Mouse (Mus musculus) liver, embryonic 13.5 days (tissue): ENCODE measurements at regions not wholly inside any gene's neighbourhood (a gene's known extent, or its start where the extent isn't known, plus 50 kb on each side); places are given as distances from the start of the nearest gene placed in this dataset.

ENCODE experiments used
- ATAC-seq: fragments of 200-750 bp; cut with Nextera tagmentation; 2 replicates; pipeline ENCODE4 v1.8.0; 2017; ENCODE audit warnings: low read depth, mild to moderate bottlenecking, moderate number of reproducible peaks, moderate library complexity
- DNase-seq: peaks from one replicate; pipeline ENCODE4 v3.0.0; 2022
- H3K27ac ChIP-seq: fragments of 300-500 bp; sonication (generic); 2 replicates; pipeline ENCODE4 v1.5.1; 2015; ENCODE audit warnings: moderate library complexity, mild to moderate bottlenecking, inconsistent platforms
- H3K27me3 ChIP-seq: fragments of 300-500 bp; sonication (generic); 2 replicates; pipeline ENCODE4 v1.6.1; 2015; ENCODE audit warnings: mild to moderate bottlenecking, inconsistent platforms
- H3K36me3 ChIP-seq: fragments of 300-500 bp; sonication (generic); 2 replicates; pipeline ENCODE4 v1.6.1; 2015; ENCODE audit warnings: mild to moderate bottlenecking, inconsistent platforms
- H3K4me1 ChIP-seq: fragments of 300-500 bp; sonication (generic); replicated peaks from 2 replicates; pipeline ENCODE4 v1.6.1; 2015; ENCODE audit warnings: inconsistent platforms
- H3K4me2 ChIP-seq: fragments of 300-500 bp; sonication (generic); 2 replicates; pipeline ENCODE4 v1.6.1; 2015; ENCODE audit warnings: inconsistent platforms, mild to moderate bottlenecking, moderate library complexity
- H3K4me3 ChIP-seq: fragments of 300-500 bp; sonication (generic); replicated peaks from 2 replicates; pipeline ENCODE4 v1.5.1; 2015; ENCODE audit warnings: mild to moderate bottlenecking, inconsistent platforms
- H3K9ac ChIP-seq: fragments of 300-500 bp; sonication (generic); 2 replicates; pipeline ENCODE4 v1.6.1; 2015; ENCODE audit warnings: mild to moderate bottlenecking, inconsistent platforms
- H3K9me3 ChIP-seq: fragments of 300-500 bp; sonication (generic); replicated peaks from 2 replicates; pipeline ENCODE4 v1.6.1; 2016; ENCODE audit warnings: inconsistent platforms
- WGBS: fragments of 180-500 bp; shearing (Covaris S2); methylation state at CpG from one replicate; pipeline ENCODE4 v1.1.7; 2015; ENCODE audit not compliant: insufficient replicate concordance; 5-methylcytosine and 5-hydroxymethylcytosine counted together

- Histone ChIP-seq H3K9me3 (no peaks in the 10 kb centered on the region), H3K4me1 (no peaks in the 10 kb centered on the region), H3K27me3 (no peaks in the 10 kb centered on the region), H3K27ac (no peak overlapping the region), H3K4me3 (no peak overlapping the region), H3K4me2 (no peak overlapping the region), H3K36me3 (no peaks in the 10 kb centered on the region), H3K9ac (no peak overlapping the region)
- no peak for ATAC-seq
- WGBS, result 74% methylated on average over 3 of the region's 3 CpGs
- no peak for DNase-seq
Observed at GRCm38 (mm10) chr8:89630540-89630939, 586.6 kb upstream of the Sall1 start.

GRCm38 (mm10) chr8:89618089-89618488 is 574.1 kb upstream of the Sall1 start:
- DNase-seq, result peak; percentile 34
- H3K27me3 ChIP-seq, result no peaks in the 10 kb centered on the region
- H3K36me3 ChIP-seq, result no peaks in the 10 kb centered on the region
- no peak overlapping the region for H3K4me3 ChIP-seq
- ATAC-seq, result peak; percentile 86
- no peak overlapping the region for H3K4me2 ChIP-seq
- H3K9me3 ChIP-seq, result no peaks in the 10 kb centered on the region
- no peak overlapping the region for H3K27ac ChIP-seq
- no peak overlapping the region for H3K9ac ChIP-seq
- peaks cover 11% of the 10 kb centered on the region; the same call in 1 of the 2 replicates for H3K4me1 ChIP-seq
- 16% methylated on average over 7 of the region's 7 CpGs for WGBS

GRCm38 (mm10) chr8:89615863-89616558 is 572.0 kb upstream of the Sall1 start:
- ATAC-seq (no peak), DNase-seq (no peak)
- Histone ChIP-seq H3K9me3 (no peaks in the 10 kb centered on the region), H3K36me3 (no peaks in the 10 kb centered on the region), H3K4me1 (peaks cover 11% of the 10 kb centered on the region; the same call in 1 of the 2 replicates), H3K27me3 (no peaks in the 10 kb centered on the region), H3K9ac (no peak overlapping the region), H3K4me2 (no peak overlapping the region), H3K4me3 (no peak overlapping the region), H3K27ac (no peak overlapping the region)
- WGBS, result 72% methylated on average over 8 of the region's 8 CpGs

- Histone ChIP-seq H3K36me3 (no peaks in the 10 kb centered on the region), H3K4me1 (no peaks in the 10 kb centered on the region), H3K4me2 (no peak overlapping the region), H3K4me3 (no peak overlapping the region), H3K27me3 (no peaks in the 10 kb centered on the region), H3K27ac (no peak overlapping the region), H3K9me3 (no peaks in the 10 kb centered on the region), H3K9ac (no peak overlapping the region)
- DNase-seq (no peak), ATAC-seq (no peak)
- 70% methylated on average over 4 of the region's 4 CpGs for WGBS
Observed at GRCm38 (mm10) chr8:89609074-89609473, 565.1 kb upstream of the Sall1 start.

GRCm38 (mm10) chr8:89605905-89606468 is 562.0 kb upstream of the Sall1 start:
- WGBS, result 76% methylated on average over 4 of the region's 4 CpGs
- Histone ChIP-seq H3K4me3 (no peak overlapping the region), H3K9me3 (no peaks in the 10 kb centered on the region), H3K4me1 (no peaks in the 10 kb centered on the region), H3K36me3 (no peaks in the 10 kb centered on the region), H3K9ac (no peak overlapping the region), H3K4me2 (no peak overlapping the region), H3K27me3 (no peaks in the 10 kb centered on the region), H3K27ac (no peak overlapping the region)
- DNase-seq (no peak), ATAC-seq (no peak)

- no peak overlapping the region for H3K4me3 ChIP-seq
- H3K27me3 ChIP-seq, result no peaks in the 10 kb centered on the region
- no peak for ATAC-seq
- H3K36me3 ChIP-seq, result no peaks in the 10 kb centered on the region
- DNase-seq, result no peak
- 59% methylated on average over 3 of the region's 3 CpGs for WGBS
- no peak overlapping the region for H3K27ac ChIP-seq
- H3K4me2 ChIP-seq, result no peak overlapping the region
- no peaks in the 10 kb centered on the region for H3K9me3 ChIP-seq
- no peak overlapping the region for H3K9ac ChIP-seq
- no peaks in the 10 kb centered on the region for H3K4me1 ChIP-seq
Observed at GRCm38 (mm10) chr8:89604461-89604860, 560.5 kb upstream of the Sall1 start.

GRCm38 (mm10) chr8:89596380-89596779 is 552.4 kb upstream of the Sall1 start:
- no peak for DNase-seq
- no peak for ATAC-seq
- 63% methylated on average over 7 of the region's 7 CpGs for WGBS
- Histone ChIP-seq H3K27me3 (no peaks in the 10 kb centered on the region), H3K4me3 (no peak overlapping the region), H3K9me3 (no peaks in the 10 kb centered on the region), H3K36me3 (no peaks in the 10 kb centered on the region), H3K4me1 (no peaks in the 10 kb centered on the region), H3K4me2 (no peak overlapping the region), H3K9ac (no peak overlapping the region), H3K27ac (no peak overlapping the region)

- DNase-seq (no peak), ATAC-seq (no peak)
- H3K36me3 ChIP-seq, result no peaks in the 10 kb centered on the region
- H3K27ac ChIP-seq, result no peak overlapping the region
- H3K27me3 ChIP-seq, result no peaks in the 10 kb centered on the region
- H3K4me3 ChIP-seq, result no peak overlapping the region
- no peak overlapping the region for H3K4me2 ChIP-seq
- no peaks in the 10 kb centered on the region for H3K4me1 ChIP-seq
- H3K9me3 ChIP-seq, result no peaks in the 10 kb centered on the region
- H3K9ac ChIP-seq, result no peak overlapping the region
Observed at GRCm38 (mm10) chr8:89583091-89583490, 539.1 kb upstream of the Sall1 start.

GRCm38 (mm10) chr8:89582566-89582965 is 538.6 kb upstream of the Sall1 start:
- no peak overlapping the region for H3K27ac ChIP-seq
- no peaks in the 10 kb centered on the region for H3K36me3 ChIP-seq
- DNase-seq (no peak), ATAC-seq (no peak)
- no peaks in the 10 kb centered on the region for H3K9me3 ChIP-seq
- H3K4me2 ChIP-seq, result no peak overlapping the region
- no peaks in the 10 kb centered on the region for H3K27me3 ChIP-seq
- H3K4me1 ChIP-seq, result no peaks in the 10 kb centered on the region
- no peak overlapping the region for H3K4me3 ChIP-seq
- no peak overlapping the region for H3K9ac ChIP-seq

- ATAC-seq, result no peak
- Histone ChIP-seq H3K36me3 (no peaks in the 10 kb centered on the region), H3K27me3 (peaks cover 4% of the 10 kb centered on the region; the same call in 1 of the 2 replicates), H3K4me3 (no peak overlapping the region), H3K4me1 (no peaks in the 10 kb centered on the region), H3K9me3 (no peaks in the 10 kb centered on the region), H3K9ac (no peak overlapping the region), H3K27ac (no peak overlapping the region), H3K4me2 (no peak overlapping the region)
- WGBS, result 3% methylated on average over 13 of the region's 13 CpGs
- peak; percentile 36 for DNase-seq
Observed at GRCm38 (mm10) chr8:89571816-89572215, 527.9 kb upstream of the Sall1 start.

GRCm38 (mm10) chr8:89570639-89571325 is 526.8 kb upstream of the Sall1 start:
- Histone ChIP-seq H3K4me1 (no peaks in the 10 kb centered on the region), H3K27me3 (peaks cover 4% of the 10 kb centered on the region; the same call in 1 of the 2 replicates), H3K9me3 (no peaks in the 10 kb centered on the region), H3K27ac (no peak overlapping the region), H3K36me3 (no peaks in the 10 kb centered on the region), H3K4me3 (no peak overlapping the region), H3K9ac (no peak overlapping the region), H3K4me2 (no peak overlapping the region)
- DNase-seq (no peak), ATAC-seq (no peak)
- WGBS, result 58% methylated on average over 10 of the region's 10 CpGs

- DNase-seq, result peak; percentile 6
- H3K9me3 ChIP-seq, result no peaks in the 10 kb centered on the region
- no peak overlapping the region for H3K4me2 ChIP-seq
- no peak overlapping the region for H3K4me3 ChIP-seq
- no peak for ATAC-seq
- peaks cover 4% of the 10 kb centered on the region; the same call in 1 of the 2 replicates for H3K27me3 ChIP-seq
- H3K27ac ChIP-seq, result no peak overlapping the region
- no peak overlapping the region for H3K9ac ChIP-seq
- H3K36me3 ChIP-seq, result no peaks in the 10 kb centered on the region
- no peaks in the 10 kb centered on the region for H3K4me1 ChIP-seq
- 54% methylated on average over 9 of the region's 9 CpGs for WGBS
Observed at GRCm38 (mm10) chr8:89569406-89569805, 525.4 kb upstream of the Sall1 start.
